Mouse (Mus musculus): ENCODE measurements at regions not wholly inside any gene's neighbourhood (a gene's known extent, or its start where the extent isn't known, plus 50 kb on each side); places are given as distances from the start of the nearest gene placed in this dataset.

DNA sequence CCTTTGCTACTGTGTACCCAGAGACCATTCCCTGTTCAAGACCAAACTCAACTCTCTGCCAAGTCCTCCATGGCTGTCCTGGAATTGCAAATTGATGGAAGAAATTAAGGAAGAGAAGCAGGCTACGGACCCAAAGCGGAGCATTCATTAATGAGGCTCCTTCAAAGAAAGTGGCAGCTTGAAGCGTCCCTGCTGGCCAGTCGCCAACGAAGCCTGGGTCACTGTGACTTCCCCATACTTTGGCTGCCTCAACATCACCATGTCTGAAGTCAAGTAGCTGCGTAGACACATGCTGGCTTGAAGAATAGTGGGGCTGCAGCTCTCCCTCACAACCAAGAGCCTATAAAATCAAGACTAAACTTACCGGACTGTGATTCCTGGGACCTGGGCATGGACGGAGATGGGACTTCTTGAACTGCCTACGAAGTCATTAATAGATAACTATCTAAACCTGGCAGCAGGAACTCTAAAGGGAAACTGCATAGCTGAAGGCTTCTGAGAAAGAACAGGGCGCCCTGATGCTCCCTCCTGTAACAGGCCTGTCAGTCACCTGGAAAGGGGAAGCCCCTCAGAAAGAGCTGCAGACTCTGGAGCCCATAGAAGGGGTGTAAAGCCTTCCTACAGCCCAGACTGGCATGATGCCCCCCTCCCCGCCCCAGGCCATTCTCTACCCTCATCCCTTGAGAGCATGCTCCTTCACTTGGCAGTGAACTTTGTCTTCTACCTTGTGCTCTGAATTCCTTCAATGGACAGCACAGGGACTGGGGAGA is 116.0 kb upstream of the Selenok start:
- no peak for DNase-seq (ENCODE audit: low spot score)
- H3K27ac ChIP-seq (ENCODE audit: low read depth), result no peak overlapping the region
- no peak for ATAC-seq (replicated peaks; ENCODE audit: low FRiP score, low TSS enrichment, low read depth)

DNA sequence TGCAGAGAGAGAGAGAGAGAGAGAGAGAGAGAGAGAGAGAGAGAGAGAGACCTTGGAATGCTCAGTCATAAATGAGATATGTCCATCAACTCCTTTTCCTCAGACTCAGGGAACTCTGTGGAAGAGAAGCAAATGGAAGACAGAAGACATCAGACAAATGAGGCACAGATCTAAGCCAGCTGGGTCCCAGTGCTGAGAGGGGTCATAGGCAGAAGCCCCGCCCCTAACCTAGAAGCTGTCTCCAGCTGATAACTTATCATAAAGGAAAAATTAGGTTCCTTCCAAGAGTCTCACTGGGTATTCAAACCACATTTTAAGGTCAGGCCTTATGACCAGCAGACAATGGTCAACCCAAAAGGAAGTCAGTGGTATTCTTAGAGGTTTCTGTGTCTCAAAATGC is 106.1 kb upstream of the Selenok start:
- H3K9me3 ChIP-seq (ENCODE audit: control insufficient read depth, low read length), result no peaks in the 10 kb centered on the region
- H3K27ac ChIP-seq (ENCODE audit: low read depth), result no peak overlapping the region
- H3K27me3 ChIP-seq (replicated peaks; ENCODE audit: control insufficient read depth, insufficient read depth, low read length), result peaks cover 73% of the 10 kb centered on the region
- H3K4me1 ChIP-seq (replicated peaks; ENCODE audit: control insufficient read depth, insufficient read depth, low read length), result no peaks in the 10 kb centered on the region
- no peaks in the 10 kb centered on the region for H3K36me3 ChIP-seq (ENCODE audit: control insufficient read depth, insufficient read depth, low read length)
- no peak overlapping the region for H3K9ac ChIP-seq (ENCODE audit: low read length)
- WGBS, result 80% methylated on average over 1 of the region's 1 CpGs
- ATAC-seq (replicated peaks; ENCODE audit: low FRiP score, low TSS enrichment, low read depth), result no peak
- no peak for DNase-seq (ENCODE audit: low spot score)
- no peak overlapping the region for H3K4me3 ChIP-seq (ENCODE audit: low read depth, low read length)
- no peak overlapping the region for H3K4me2 ChIP-seq (ENCODE audit: low read length)

More for the DNA sequence above, 116.0 kb upstream of the Selenok start:
- peaks cover 31% of the 10 kb centered on the region; the same call in 1 of the 2 replicates for H3K27me3 ChIP-seq (replicated peaks; ENCODE audit: control insufficient read depth, insufficient read depth, low read length)
- H3K4me1 ChIP-seq (replicated peaks; ENCODE audit: control insufficient read depth, insufficient read depth, low read length), result no peaks in the 10 kb centered on the region
- H3K4me3 ChIP-seq (ENCODE audit: low read depth, low read length), result no peak overlapping the region
- no peaks in the 10 kb centered on the region for H3K9me3 ChIP-seq (ENCODE audit: control insufficient read depth, low read length)
- no peak overlapping the region for H3K9ac ChIP-seq (ENCODE audit: low read length)
- 78% methylated on average over 11 of the region's 11 CpGs for whole genome bisulfite sequencing
- no peak overlapping the region for H3K4me2 ChIP-seq (ENCODE audit: low read length)
- no peaks in the 10 kb centered on the region for H3K36me3 ChIP-seq (ENCODE audit: control insufficient read depth, insufficient read depth, low read length)

DNA sequence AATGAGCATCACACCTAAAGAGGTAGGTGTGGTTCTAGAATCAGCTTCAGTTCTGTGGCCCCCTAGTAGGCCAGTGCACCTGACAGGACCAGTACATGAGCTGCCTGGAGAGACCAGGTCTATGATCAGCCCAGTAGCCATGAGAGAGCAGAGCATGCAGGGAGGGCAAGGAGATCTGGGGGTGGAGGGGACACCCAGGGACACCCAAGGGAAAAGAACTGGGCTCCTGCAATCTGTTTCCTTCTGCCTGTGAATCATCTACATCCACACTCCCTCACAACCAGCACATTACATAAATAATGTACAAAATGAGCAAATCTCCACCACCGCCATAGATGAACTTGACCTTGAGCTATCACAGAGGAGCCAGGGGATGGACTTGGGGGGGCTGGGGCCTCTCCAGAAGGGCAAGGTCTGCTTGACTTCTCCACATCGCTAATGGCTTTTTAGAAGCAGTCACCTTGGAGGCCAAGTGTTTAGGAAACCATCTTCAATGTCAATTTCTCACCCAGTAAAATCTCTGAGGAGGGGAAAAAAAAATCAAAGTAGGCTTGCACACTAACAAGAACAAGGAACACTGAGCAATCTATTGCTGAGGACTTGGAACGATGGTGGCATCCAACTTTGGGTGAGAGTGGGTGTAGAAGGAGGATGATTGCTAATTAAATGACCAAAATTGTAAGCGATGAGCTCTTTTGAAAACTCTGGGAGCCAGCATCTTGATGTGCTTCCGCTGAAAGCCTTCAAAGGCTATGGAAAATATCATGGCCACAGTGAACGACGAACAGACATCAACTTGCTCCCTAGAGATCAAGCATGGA is 101.4 kb upstream of the Selenok start:
- no peak for ATAC-seq (replicated peaks; ENCODE audit: low FRiP score, low TSS enrichment, low read depth)
- Histone ChIP-seq H3K4me3 (ENCODE audit: low read depth, low read length) (no peak overlapping the region), H3K27ac (ENCODE audit: low read depth) (no peak overlapping the region), H3K4me1 (replicated peaks; ENCODE audit: control insufficient read depth, insufficient read depth, low read length) (no peaks in the 10 kb centered on the region), H3K36me3 (ENCODE audit: control insufficient read depth, insufficient read depth, low read length) (no peaks in the 10 kb centered on the region), H3K9ac (ENCODE audit: low read length) (no peak overlapping the region), H3K4me2 (ENCODE audit: low read length) (no peak overlapping the region), H3K27me3 (replicated peaks; ENCODE audit: control insufficient read depth, insufficient read depth, low read length) (peaks cover 68% of the 10 kb centered on the region), H3K9me3 (ENCODE audit: control insufficient read depth, low read length) (no peaks in the 10 kb centered on the region)
- DNase-seq (ENCODE audit: low spot score), result no peak
- 65% methylated on average over 7 of the region's 7 CpGs for WGBS

DNA sequence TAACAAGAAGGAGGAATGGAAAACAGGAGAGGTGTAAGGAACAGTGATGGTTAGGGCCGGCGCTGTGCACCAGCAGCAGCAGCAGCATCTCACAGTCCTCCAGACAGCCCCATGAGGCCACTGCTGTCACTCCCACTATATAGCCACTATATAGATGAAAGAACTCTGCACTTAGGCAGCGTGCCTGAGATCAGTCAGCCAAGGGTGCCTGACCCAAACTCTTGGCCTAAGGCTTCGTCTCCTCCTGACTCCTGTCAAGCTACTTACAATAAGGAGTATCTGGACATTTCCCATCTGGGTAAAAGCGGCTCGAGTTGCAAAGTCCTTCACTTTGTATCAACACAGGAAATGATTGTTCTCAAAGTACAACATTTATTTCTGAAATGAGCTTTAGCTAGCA is 100.8 kb upstream of the Selenok start:
- peaks cover 69% of the 10 kb centered on the region for H3K27me3 ChIP-seq (replicated peaks; ENCODE audit: control insufficient read depth, insufficient read depth, low read length)
- H3K27ac ChIP-seq (ENCODE audit: low read depth), result no peak overlapping the region
- H3K4me3 ChIP-seq (ENCODE audit: low read depth, low read length), result no peak overlapping the region
- H3K9ac ChIP-seq (ENCODE audit: low read length), result no peak overlapping the region
- peak; percentile 65 for DNase-seq (ENCODE audit: low spot score)
- 0 out of 2 replicates have a peak, but pooled peaks have one; percentile 66 for ATAC-seq (replicated peaks; ENCODE audit: low FRiP score, low TSS enrichment, low read depth)
- H3K4me2 ChIP-seq (ENCODE audit: low read length), result no peak overlapping the region
- H3K36me3 ChIP-seq (ENCODE audit: control insufficient read depth, insufficient read depth, low read length), result no peaks in the 10 kb centered on the region
- no peaks in the 10 kb centered on the region for H3K9me3 ChIP-seq (ENCODE audit: control insufficient read depth, low read length)
- no peaks in the 10 kb centered on the region for H3K4me1 ChIP-seq (replicated peaks; ENCODE audit: control insufficient read depth, insufficient read depth, low read length)
- 31% methylated on average over 6 of the region's 6 CpGs for WGBS

DNA sequence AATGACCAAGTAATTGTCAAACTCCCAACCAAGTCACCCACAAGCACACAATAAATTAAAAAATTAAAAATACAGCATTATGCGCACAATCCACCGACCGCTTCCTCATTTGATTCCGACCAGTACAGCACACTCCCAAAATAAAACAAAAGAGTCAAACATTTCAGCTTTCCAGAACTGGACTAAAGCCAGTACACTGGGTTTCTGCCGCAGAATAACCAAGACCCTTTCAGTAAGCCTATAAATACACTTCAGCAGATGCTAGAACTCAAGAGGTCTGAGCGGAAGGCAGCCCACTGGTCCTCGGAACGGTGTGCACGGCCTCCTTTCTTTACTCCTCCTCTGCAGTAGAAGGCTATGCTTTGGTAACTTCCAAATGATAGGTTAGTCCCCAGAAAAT is 98.2 kb upstream of the Selenok start:
- DNase-seq (ENCODE audit: low spot score) (no peak), ATAC-seq (replicated peaks; ENCODE audit: low FRiP score, low TSS enrichment, low read depth) (no peak)
- Histone ChIP-seq H3K27me3 (replicated peaks; ENCODE audit: control insufficient read depth, insufficient read depth, low read length) (peaks cover 67% of the 10 kb centered on the region), H3K4me2 (ENCODE audit: low read length) (no peak overlapping the region), H3K4me3 (ENCODE audit: low read depth, low read length) (no peak overlapping the region), H3K9ac (ENCODE audit: low read length) (no peak overlapping the region), H3K27ac (ENCODE audit: low read depth) (no peak overlapping the region), H3K36me3 (ENCODE audit: control insufficient read depth, insufficient read depth, low read length) (no peaks in the 10 kb centered on the region), H3K4me1 (replicated peaks; ENCODE audit: control insufficient read depth, insufficient read depth, low read length) (no peaks in the 10 kb centered on the region), H3K9me3 (ENCODE audit: control insufficient read depth, low read length) (no peaks in the 10 kb centered on the region)
- 66% methylated on average over 9 of the region's 9 CpGs for WGBS

DNA sequence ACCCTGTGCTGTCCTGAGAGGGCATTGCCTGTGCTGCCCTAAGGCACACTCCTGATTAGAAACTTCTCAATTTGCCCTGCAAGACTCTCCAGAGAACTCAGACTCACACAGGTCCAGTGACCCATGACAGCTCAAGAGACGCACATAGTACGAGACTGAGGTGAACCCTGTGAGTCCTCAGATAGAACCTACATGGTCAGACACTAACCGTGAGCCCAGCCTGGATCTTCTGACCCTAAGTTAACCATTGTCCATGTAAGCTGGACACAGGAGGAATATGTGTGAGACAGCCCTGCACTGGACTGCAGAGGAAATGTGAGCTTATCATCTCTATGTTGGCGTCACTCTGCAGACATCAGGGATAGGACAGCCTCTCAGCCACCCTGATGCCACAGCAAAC is 91.4 kb upstream of the Selenok start:
- ATAC-seq (replicated peaks; ENCODE audit: low FRiP score, low TSS enrichment, low read depth) (no peak), DNase-seq (ENCODE audit: low spot score) (no peak)
- Histone ChIP-seq H3K36me3 (ENCODE audit: control insufficient read depth, insufficient read depth, low read length) (no peaks in the 10 kb centered on the region), H3K4me1 (replicated peaks; ENCODE audit: control insufficient read depth, insufficient read depth, low read length) (no peaks in the 10 kb centered on the region), H3K27me3 (replicated peaks; ENCODE audit: control insufficient read depth, insufficient read depth, low read length) (peaks cover 45% of the 10 kb centered on the region), H3K9ac (ENCODE audit: low read length) (no peak overlapping the region), H3K4me3 (ENCODE audit: low read depth, low read length) (no peak overlapping the region), H3K27ac (ENCODE audit: low read depth) (no peak overlapping the region), H3K4me2 (ENCODE audit: low read length) (no peak overlapping the region), H3K9me3 (ENCODE audit: control insufficient read depth, low read length) (no peaks in the 10 kb centered on the region)
- WGBS, result 93% methylated on average over 4 of the region's 4 CpGs

DNA sequence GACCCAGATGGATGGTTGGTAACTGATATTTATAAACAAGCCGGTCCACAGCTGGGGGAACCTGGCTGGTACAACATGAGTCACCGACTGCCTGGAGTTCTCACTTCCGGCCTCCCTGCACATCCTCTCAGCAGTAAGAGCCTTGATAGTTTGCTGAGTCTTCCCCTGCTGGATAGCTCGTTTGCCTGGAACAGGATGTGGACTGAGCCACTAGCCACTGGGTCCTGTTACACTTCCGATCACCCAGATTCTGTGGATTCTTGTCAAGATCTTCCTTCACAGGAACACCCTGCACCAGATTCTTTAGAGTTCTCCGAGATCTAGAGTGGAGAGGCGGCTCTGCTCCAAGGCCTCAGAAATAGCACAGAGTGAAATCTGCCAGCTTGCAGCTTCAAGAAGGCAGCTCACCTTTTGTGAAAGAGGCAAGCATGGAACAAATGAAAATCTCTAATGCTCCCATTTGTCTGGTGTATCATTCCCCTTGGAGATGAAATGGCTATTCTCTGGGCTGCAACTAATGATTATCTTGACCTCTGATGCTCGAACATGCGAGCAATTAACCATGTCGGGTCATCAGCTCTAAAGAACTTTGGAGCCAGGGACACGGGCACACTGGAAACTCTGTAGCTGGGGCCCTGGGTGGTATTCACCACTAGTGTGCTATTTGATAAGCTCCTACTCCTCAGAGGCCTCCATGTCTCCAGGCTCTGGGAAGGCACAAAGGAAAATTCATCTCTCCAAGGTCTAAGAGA is 90.3 kb upstream of the Selenok start:
- no peaks in the 10 kb centered on the region for H3K4me1 ChIP-seq (replicated peaks; ENCODE audit: control insufficient read depth, insufficient read depth, low read length)
- no peak overlapping the region for H3K4me3 ChIP-seq (ENCODE audit: low read depth, low read length)
- no peaks in the 10 kb centered on the region for H3K36me3 ChIP-seq (ENCODE audit: control insufficient read depth, insufficient read depth, low read length)
- ATAC-seq (replicated peaks; ENCODE audit: low FRiP score, low TSS enrichment, low read depth), result 0 out of 2 replicates have a peak, but pooled peaks have one; percentile 36
- no peak for DNase-seq (ENCODE audit: low spot score)
- no peak overlapping the region for H3K9ac ChIP-seq (ENCODE audit: low read length)
- 0 out of 2 replicates have a peak overlapping the region, but pooled peaks have one; percentile 1 for H3K27ac ChIP-seq (ENCODE audit: low read depth)
- peaks cover 33% of the 10 kb centered on the region for H3K27me3 ChIP-seq (replicated peaks; ENCODE audit: control insufficient read depth, insufficient read depth, low read length)
- 53% methylated on average over 11 of the region's 11 CpGs for WGBS
- H3K9me3 ChIP-seq (ENCODE audit: control insufficient read depth, low read length), result no peaks in the 10 kb centered on the region
- no peak overlapping the region for H3K4me2 ChIP-seq (ENCODE audit: low read length)

DNA sequence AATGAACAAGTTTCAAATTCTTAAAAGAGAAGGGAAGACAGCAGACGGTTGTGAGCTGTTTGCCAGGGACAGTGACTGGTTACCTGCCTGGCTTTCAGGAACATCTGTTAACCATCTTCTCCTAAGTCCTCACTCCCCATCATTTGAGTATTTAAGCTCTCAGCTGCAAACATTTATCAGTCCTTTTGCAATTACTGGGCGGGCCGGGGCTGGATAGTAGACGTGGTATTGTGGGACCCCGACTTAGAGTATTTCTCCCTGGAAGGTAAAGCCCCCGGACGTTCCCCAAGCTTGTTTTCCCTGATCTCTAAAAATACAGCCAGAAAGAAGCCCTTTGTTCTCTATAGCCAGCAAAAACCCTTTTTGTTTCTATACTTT is 89.7 kb upstream of the Selenok start:
- no peak overlapping the region for H3K4me3 ChIP-seq (ENCODE audit: low read depth, low read length)
- H3K36me3 ChIP-seq (ENCODE audit: control insufficient read depth, insufficient read depth, low read length), result no peaks in the 10 kb centered on the region
- WGBS, result 86% methylated on average over 7 of the region's 7 CpGs
- H3K9ac ChIP-seq (ENCODE audit: low read length), result no peak overlapping the region
- DNase-seq (ENCODE audit: low spot score) (no peak), ATAC-seq (replicated peaks; ENCODE audit: low FRiP score, low TSS enrichment, low read depth) (no peak)
- no peaks in the 10 kb centered on the region for H3K9me3 ChIP-seq (ENCODE audit: control insufficient read depth, low read length)
- H3K27me3 ChIP-seq (replicated peaks; ENCODE audit: control insufficient read depth, insufficient read depth, low read length), result peaks cover 29% of the 10 kb centered on the region
- no peaks in the 10 kb centered on the region for H3K4me1 ChIP-seq (replicated peaks; ENCODE audit: control insufficient read depth, insufficient read depth, low read length)
- no peak overlapping the region for H3K27ac ChIP-seq (ENCODE audit: low read depth)
- no peak overlapping the region for H3K4me2 ChIP-seq (ENCODE audit: low read length)
